Mouse (Mus musculus): ENCODE measurements at regions not wholly inside any gene's neighbourhood (a gene's known extent, or its start where the extent isn't known, plus 50 kb on each side); places are given as distances from the start of the nearest gene placed in this dataset.

DNA sequence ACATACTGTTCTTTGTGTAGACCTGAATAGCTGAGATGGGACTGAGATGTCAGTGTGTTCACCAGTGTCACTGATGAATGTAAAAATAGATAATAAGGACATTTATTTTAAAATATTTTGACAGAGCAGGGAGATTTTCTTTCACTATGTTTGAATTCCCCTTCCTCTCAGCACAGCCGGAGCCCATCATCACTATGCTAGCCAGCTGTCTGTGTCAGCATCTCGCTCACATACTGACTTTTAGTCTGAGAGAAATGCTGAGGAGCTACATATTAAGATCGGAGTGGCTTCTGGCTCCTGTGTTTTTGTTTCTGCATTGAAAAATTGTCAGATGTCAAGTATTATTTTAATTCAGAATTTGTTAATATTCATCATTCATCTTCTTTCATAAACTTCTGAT lies 1271.5 kb downstream of the Brinp3 start:
- no peaks in the 10 kb centered on the region for H3K36me3 ChIP-seq (ENCODE audit: control insufficient read depth in 1 of 2, insufficient read depth in 2 of 2, low read length in 2 of 2)
- no peak overlapping the region for H3K27ac ChIP-seq (ENCODE audit: control insufficient read depth, low read depth, low read length)
- no peaks in the 10 kb centered on the region for H3K79me2 ChIP-seq (ENCODE audit: control insufficient read depth, insufficient read depth, low read length, poor library complexity)

DNA sequence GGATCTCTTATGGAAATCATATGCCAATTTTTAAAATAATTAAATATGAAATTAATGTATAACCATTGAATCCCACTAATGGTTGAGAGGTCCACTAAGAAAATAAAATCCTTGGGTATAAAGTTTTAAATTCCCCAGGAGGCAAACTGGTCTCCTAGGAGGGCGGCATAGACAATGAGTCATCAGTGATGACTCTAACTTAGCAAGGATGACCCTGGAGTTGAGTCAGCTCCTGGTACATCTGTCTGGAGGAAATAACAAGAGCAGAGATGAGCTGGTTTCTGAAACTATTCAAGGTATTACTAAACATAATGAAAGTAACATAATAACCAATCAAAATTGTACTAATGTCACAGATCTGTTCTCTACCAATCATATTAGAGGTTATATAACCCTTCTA lies 1308.2 kb downstream of the Brinp3 start:
- no peaks in the 10 kb centered on the region for H3K36me3 ChIP-seq (ENCODE audit: control insufficient read depth in 1 of 2, insufficient read depth in 2 of 2, low read length in 2 of 2)
- H3K4me1 ChIP-seq (ENCODE audit: control insufficient read depth in 1 of 2, insufficient read depth in 2 of 2, low read length in 2 of 2): no peaks in the 10 kb centered on the region
- H3K27ac ChIP-seq (ENCODE audit: control insufficient read depth, low read depth, low read length): no peak overlapping the region
- TF ChIP-seq E2F4 (IDR thresholded peaks at IDR 0.05; ENCODE audit: borderline replicate concordance, low read depth, low read length) (no peak), CHD1 (IDR thresholded peaks at IDR 0.05; ENCODE audit: low read depth, low read length) (no peak), NRF1 (IDR thresholded peaks at IDR 0.05; ENCODE audit: insufficient read depth, low read depth, low read length, poor library complexity, severe bottlenecking) (no peak), MEF2A (IDR thresholded peaks at IDR 0.05; ENCODE audit: extremely low read depth, insufficient replicate concordance, low read depth, low read length, poor library complexity, severe bottlenecking) (no peak), JUND (IDR thresholded peaks at IDR 0.05; ENCODE audit: low read depth, low read length) (no peak), MYB (IDR thresholded peaks at IDR 0.05; ENCODE audit: low read depth, low read length) (no peak), ETS1 (IDR thresholded peaks at IDR 0.05; ENCODE audit: low read depth, low read length) (no peak), POLR2AphosphoS5 (IDR thresholded peaks at IDR 0.05; ENCODE audit: borderline replicate concordance, low read depth, low read length) (no peak), TBP (IDR thresholded peaks at IDR 0.05; ENCODE audit: low read depth, low read length) (no peak), ZC3H11A (IDR thresholded peaks at IDR 0.05; ENCODE audit: low read depth, low read length) (no peak), ZKSCAN1 (IDR thresholded peaks at IDR 0.05; ENCODE audit: low read depth, low read length) (no peak), EP300 (IDR thresholded peaks at IDR 0.05; ENCODE audit: low read depth in 1 of 2, low read length in 2 of 2) (no peak)
- H3K9me3 ChIP-seq (replicated peaks; ENCODE audit: insufficient read depth, low read length): no peaks in the 10 kb centered on the region
- no peak overlapping the region for H3K9ac ChIP-seq (ENCODE audit: control insufficient read depth, low read depth, low read length, poor library complexity, severe bottlenecking)
- no peaks in the 10 kb centered on the region for H3K79me2 ChIP-seq (ENCODE audit: control insufficient read depth, insufficient read depth, low read length, poor library complexity)
- no peaks in the 10 kb centered on the region for H3K27me3 ChIP-seq (ENCODE audit: control insufficient read depth in 1 of 2, insufficient read depth in 2 of 2, low read length in 2 of 2)
- no peak for DNase-seq (ENCODE audit: low read depth, low spot score)
- no peak overlapping the region for H3K4me3 ChIP-seq (ENCODE audit: control insufficient read depth in 1 of 2, insufficient read depth in 1 of 2, low read depth in 2 of 2, low read length in 2 of 2)

More for the DNA sequence above, 1271.5 kb downstream of the Brinp3 start:
- H3K27me3 ChIP-seq (ENCODE audit: control insufficient read depth in 1 of 2, insufficient read depth in 2 of 2, low read length in 2 of 2): no peaks in the 10 kb centered on the region
- H3K4me1 ChIP-seq (ENCODE audit: control insufficient read depth in 1 of 2, insufficient read depth in 2 of 2, low read length in 2 of 2): no peaks in the 10 kb centered on the region
- TF ChIP-seq E2F4 (IDR thresholded peaks at IDR 0.05; ENCODE audit: borderline replicate concordance, low read depth, low read length) (no peak), MAX (IDR thresholded peaks at IDR 0.05; ENCODE audit: low read length) (no peak), TBP (IDR thresholded peaks at IDR 0.05; ENCODE audit: low read depth, low read length) (no peak), ZKSCAN1 (IDR thresholded peaks at IDR 0.05; ENCODE audit: low read depth, low read length) (no peak), POLR2A (IDR thresholded peaks at IDR 0.05; ENCODE audit: control insufficient read depth in 1 of 2, insufficient read depth in 1 of 2, low read depth in 1 of 2, low read length in 2 of 2, poor library complexity in 1 of 2) (no peak), NRF1 (IDR thresholded peaks at IDR 0.05; ENCODE audit: insufficient read depth, low read depth, low read length, poor library complexity, severe bottlenecking) (no peak), RCOR1 (IDR thresholded peaks at IDR 0.05; ENCODE audit: low read depth, low read length) (no peak), USF2 (IDR thresholded peaks at IDR 0.05; ENCODE audit: borderline replicate concordance in 1 of 2, insufficient read depth in 1 of 2, low read depth in 1 of 2, low read length in 2 of 2) (no peak), RAD21 (IDR thresholded peaks at IDR 0.05; ENCODE audit: low read depth, low read length) (no peak), POLR2AphosphoS2 (IDR thresholded peaks at IDR 0.05; ENCODE audit: low read length) (no peak)
- H3K9me3 ChIP-seq (replicated peaks; ENCODE audit: insufficient read depth, low read length): no peaks in the 10 kb centered on the region
- no peak overlapping the region for H3K4me3 ChIP-seq (ENCODE audit: control insufficient read depth in 1 of 2, insufficient read depth in 1 of 2, low read depth in 2 of 2, low read length in 2 of 2)
- DNase-seq (ENCODE audit: low read depth, low spot score): no peak
- H3K9ac ChIP-seq (ENCODE audit: control insufficient read depth, low read depth, low read length, poor library complexity, severe bottlenecking): no peak overlapping the region

All from MEL (cell line).